16 mouse cellular contexts compared by ENCODE assay signal in genomic region chr13:68931602-68932282, GRCm38 (mm10).
A peak's percentile ranks its signal among the peaks of the same experiment; 100 is the strongest.
DNase-seq lines count a peak whose midpoint lies in the region; ATAC-seq and TF ChIP-seq lines count a peak whose summit lies in the region.
"Had no signal": no experiment of that assay in that cellular context is flagged by ENCODE, and none has a peak within 500 bp of the region (broad histone marks: within the 10 kb centered on the region; RNA-seq: fewer than 3 reads in every experiment).

No protein-coding gene starts in this region.

- no peak overlapping the region for H3K4me3 ChIP-seq in layer of hippocampus, adult 2 months
- no peak overlapping the region for H3K4me3 ChIP-seq in limb, embryonic 12.5 days (replicated peaks)
- H3K4me3 ChIP-seq: heart, adult 2 months; hindbrain, embryonic 15.5 days; midbrain, embryonic 12.5 days had no signal

- no peak overlapping the region for H3K9ac ChIP-seq in limb, embryonic 12.5 days (replicated peaks)
- H3K9ac ChIP-seq: hindbrain, embryonic 15.5 days; liver, postnatal 0 days; midbrain, embryonic 12.5 days had no signal

- H3K9me3 ChIP-seq in limb, embryonic 12.5 days = no peaks in the 10 kb centered on the region
- H3K9me3 ChIP-seq: hindbrain, embryonic 15.5 days; midbrain, embryonic 12.5 days had no signal

- 57% methylated on average over 8 of the region's 8 CpGs for WGBS in limb, embryonic 12.5 days

- DNase-seq in layer of hippocampus, adult 2 months (ENCODE audit: low spot score in 2 of 2) = peak; percentile 39 to 56
- DNase-seq in layer of hippocampus, adult 9-10 months (ENCODE audit: low spot score) = no peak
- DNase-seq in frontal cortex, postnatal 36 days (ENCODE audit: low spot score in 2 of 2) = peak; percentile 46 to 59
- peak; percentile 46 for DNase-seq in lung, postnatal 25 days (ENCODE audit: low spot score)
- no peak for DNase-seq in adipocyte (ENCODE audit: low spot score)
- DNase-seq in retina, postnatal 1 day = no peak
- DNase-seq in thymus, postnatal 10 days (ENCODE audit: low spot score in 2 of 2) = no peak
- DNase-seq: adrenal gland, postnatal 10 days; cerebellum, postnatal 25 days; heart, adult 2 months; heart, postnatal 10 days; kidney, adult 9 months; liver, postnatal 0 days had no signal

- H3K36me3 ChIP-seq in limb, embryonic 12.5 days = no peaks in the 10 kb centered on the region
- H3K36me3 ChIP-seq: hindbrain, embryonic 15.5 days; midbrain, embryonic 12.5 days had no signal

- peaks cover 16% of the 10 kb centered on the region for H3K4me1 ChIP-seq in limb, embryonic 12.5 days (replicated peaks)
- H3K4me1 ChIP-seq: hindbrain, embryonic 15.5 days; midbrain, embryonic 12.5 days had no signal

- H3K27ac ChIP-seq in layer of hippocampus, adult 2 months = peak overlapping the region; percentile 78
- H3K27ac ChIP-seq in limb, embryonic 12.5 days = peak overlapping the region; percentile 57; the same call in 1 of the 2 replicates
- H3K27ac ChIP-seq: heart, adult 2 months; hindbrain, embryonic 15.5 days; midbrain, embryonic 12.5 days had no signal

- TF ChIP-seq CTCF in layer of hippocampus, adult 2 months (conservative IDR thresholded peaks at IDR 0.05) = no peak

- no peaks in the 10 kb centered on the region for H3K27me3 ChIP-seq in limb, embryonic 12.5 days
- H3K27me3 ChIP-seq: hindbrain, embryonic 15.5 days; midbrain, embryonic 12.5 days had no signal

- ATAC-seq in limb, embryonic 12.5 days (ENCODE audit: insufficient number of reproducible peaks, insufficient read depth, low FRiP score, low TSS enrichment, low read depth) = peak; percentile 66; the same call in 1 of the 2 replicates
- ATAC-seq: liver, postnatal 0 days had no signal

- H3K4me2 ChIP-seq in limb, embryonic 12.5 days = no peak overlapping the region
- H3K4me2 ChIP-seq: hindbrain, embryonic 15.5 days; midbrain, embryonic 12.5 days had no signal

Comparison
In these comparisons a context has a peak if more than half of its experiments do, and no peak if none do; other contexts are left out.
1. DNase-seq: peak in layer of hippocampus, adult 2 months (2 of 2), frontal cortex, postnatal 36 days (2 of 2) and lung, postnatal 25 days (single experiment); none in layer of hippocampus, adult 9-10 months (single experiment), adipocyte (single experiment), retina, postnatal 1 day (single experiment) and thymus, postnatal 10 days (0 of 2).